Mouse (Mus musculus) heart, adult 2 months (tissue): ENCODE measurements at regions not wholly inside any gene's neighbourhood (a gene's known extent, or its start where the extent isn't known, plus 50 kb on each side); places are given as distances from the start of the nearest gene placed in this dataset.

Experiments
- DNase-seq, 2 experiments: peaks; one replicate each; pipeline ENCODE4 v3.0.0; 2021
- H3K27ac ChIP-seq: fragments of 200-600 bp; 2 replicates; pipeline ENCODE4 v1.8.1; 2022
- H3K27me3 ChIP-seq: fragments of 200-500 bp; 2 replicates; pipeline ENCODE4 v1.6.1; 2012; ENCODE audit warnings: mild to moderate bottlenecking, low read length, inconsistent platforms, mixed read lengths; ENCODE audit not compliant: control insufficient read depth, insufficient read depth
- H3K36me3 ChIP-seq: fragments of 200-500 bp; 2 replicates; pipeline ENCODE4 v1.6.1; 2012; ENCODE audit warnings: low read length, inconsistent platforms; ENCODE audit not compliant: control insufficient read depth, insufficient read depth
- H3K4me1 ChIP-seq: fragments of 200-500 bp; 2 replicates; pipeline ENCODE4 v1.6.1; 2011; ENCODE audit warnings: low read length; ENCODE audit not compliant: control insufficient read depth, insufficient read depth
- H3K4me3 ChIP-seq: fragments of 200-600 bp; 2 replicates; pipeline ENCODE4 v1.8.1; 2022
- H3K79me2 ChIP-seq: fragments of 200-500 bp; replicated peaks from 2 replicates; pipeline ENCODE4 v1.6.1; 2012; ENCODE audit warnings: mild to moderate bottlenecking, inconsistent platforms, low read length, moderate library complexity, mixed read lengths; ENCODE audit not compliant: control insufficient read depth, insufficient read depth
- H3K9ac ChIP-seq: fragments of 200-500 bp; 2 replicates; pipeline ENCODE4 v1.6.1; 2012; ENCODE audit warnings: low read depth, mild to moderate bottlenecking, control low read depth, inconsistent platforms, low read length, mixed read lengths
- CTCF ChIP-seq: fragments of 200-600 bp; IDR thresholded peaks from 2 replicates; pipeline ENCODE4 v1.8.1; 2022; ENCODE audit warnings: antibody characterized with exemption, mild to moderate bottlenecking, moderate library complexity
- EP300 ChIP-seq: fragments of 200-500 bp; IDR thresholded peaks from 2 replicates; pipeline ENCODE4 v1.6.1; 2011; ENCODE audit warnings: low read depth, low read length, control low read depth; ENCODE audit not compliant: insufficient read depth
- POLR2A ChIP-seq: fragments of 200-500 bp; IDR thresholded peaks from 2 replicates; pipeline ENCODE4 v1.6.1; 2011; ENCODE audit warnings: mild to moderate bottlenecking, low read depth, low read length, control low read depth; ENCODE audit not compliant: insufficient read depth
- WGBS: fragments of 180-500 bp; shearing (Covaris S2); methylation state at CpG from one replicate; pipeline ENCODE4 v1.1.7; 2018; 5-methylcytosine and 5-hydroxymethylcytosine counted together
- intact Hi-C: fragments of 180-260 bp; cut with DNase I; formaldehyde crosslinking; loops from one replicate; pipeline ENCODE4 v1.15.1; 2025

GRCm38 (mm10) chr9:26635211-26635610 lies 98.3 kb upstream of the B3gat1 start:
- no peak overlapping the region for H3K9ac ChIP-seq
- no peaks in the 10 kb centered on the region for H3K4me1 ChIP-seq
- no peaks in the 10 kb centered on the region for H3K27me3 ChIP-seq
- H3K79me2 ChIP-seq, result no peaks in the 10 kb centered on the region
- DNase-seq, result no peak
- H3K27ac ChIP-seq, result no peak overlapping the region
- TF ChIP-seq POLR2A (no peak), CTCF (no peak), EP300 (no peak)
- H3K36me3 ChIP-seq, result no peaks in the 10 kb centered on the region
- intact Hi-C loops, result no loop called here
- H3K4me3 ChIP-seq, result no peak overlapping the region

- no peak for DNase-seq
- TF ChIP-seq CTCF, result no peak
- Histone ChIP-seq H3K36me3 (no peaks in the 10 kb centered on the region), H3K27me3 (no peaks in the 10 kb centered on the region), H3K27ac (no peak overlapping the region), H3K4me3 (no peak overlapping the region), H3K9ac (no peak overlapping the region), H3K4me1 (no peaks in the 10 kb centered on the region), H3K79me2 (no peaks in the 10 kb centered on the region)
- 65% methylated on average over 2 of the region's 2 CpGs for WGBS
- intact Hi-C loops, result no loop called here
These were observed 94.9 kb upstream of the B3gat1 start for GRCm38 (mm10) chr9:26638586-26638985.

- Histone ChIP-seq H3K27ac (no peak overlapping the region), H3K36me3 (no peaks in the 10 kb centered on the region), H3K4me3 (no peak overlapping the region), H3K79me2 (no peaks in the 10 kb centered on the region), H3K27me3 (no peaks in the 10 kb centered on the region), H3K4me1 (no peaks in the 10 kb centered on the region), H3K9ac (no peak overlapping the region)
- intact Hi-C loops, result no loop called here
- no peak for DNase-seq
- WGBS, result 67% methylated on average over 2 of the region's 2 CpGs
- TF ChIP-seq EP300, result no peak
- TF ChIP-seq POLR2A, result no peak
These were observed 91.2 kb upstream of the B3gat1 start for GRCm38 (mm10) chr9:26642302-26642701.

DNA sequence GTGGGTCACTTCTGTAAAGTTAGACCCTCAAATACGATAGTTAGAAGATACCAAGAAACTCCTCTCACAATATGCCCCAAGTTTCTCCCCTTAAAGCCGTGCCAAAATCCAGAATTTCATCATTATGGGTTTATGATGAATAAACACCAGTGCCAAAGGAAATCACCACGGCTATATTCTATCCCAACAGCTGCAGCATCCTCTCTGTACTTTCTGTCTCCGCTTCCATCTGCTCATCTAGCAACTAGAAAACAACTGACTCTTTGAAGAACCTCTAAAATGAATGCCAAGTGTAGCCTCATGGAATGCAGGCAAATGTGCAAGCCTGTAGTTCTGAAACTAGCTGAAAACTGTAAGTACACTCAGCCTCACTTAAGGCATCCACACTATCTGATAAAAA lies 90.7 kb upstream of the B3gat1 start:
- Histone ChIP-seq H3K9ac (no peak overlapping the region), H3K4me3 (no peak overlapping the region), H3K79me2 (no peaks in the 10 kb centered on the region), H3K4me1 (no peaks in the 10 kb centered on the region), H3K36me3 (no peaks in the 10 kb centered on the region), H3K27ac (no peak overlapping the region), H3K27me3 (no peaks in the 10 kb centered on the region)
- TF ChIP-seq CTCF (no peak), EP300 (no peak), POLR2A (no peak)
- no peak for DNase-seq
- intact Hi-C loops, result no loop called here
- WGBS, result 70% methylated on average over 4 of the region's 4 CpGs

- 75% methylated on average over 7 of the region's 7 CpGs for WGBS
- H3K27ac ChIP-seq, result no peak overlapping the region
- H3K27me3 ChIP-seq, result no peaks in the 10 kb centered on the region
- TF ChIP-seq EP300 (no peak), CTCF (no peak), POLR2A (no peak)
- H3K79me2 ChIP-seq, result no peaks in the 10 kb centered on the region
- no peak overlapping the region for H3K4me3 ChIP-seq
- DNase-seq, result no peak
- H3K36me3 ChIP-seq, result no peaks in the 10 kb centered on the region
- H3K4me1 ChIP-seq, result no peaks in the 10 kb centered on the region
- intact Hi-C loops, result no loop called here
- no peak overlapping the region for H3K9ac ChIP-seq
These were observed 84.0 kb upstream of the B3gat1 start for GRCm38 (mm10) chr9:26649506-26649905.

- Histone ChIP-seq H3K4me3 (no peak overlapping the region), H3K36me3 (no peaks in the 10 kb centered on the region), H3K4me1 (no peaks in the 10 kb centered on the region), H3K79me2 (no peaks in the 10 kb centered on the region), H3K27me3 (no peaks in the 10 kb centered on the region), H3K9ac (no peak overlapping the region), H3K27ac (no peak overlapping the region)
- 50% methylated on average over 1 of the region's 1 CpGs for WGBS
- TF ChIP-seq POLR2A (no peak), EP300 (0 out of 2 replicates have a peak, but pooled peaks have one; percentile 57), CTCF (no peak)
- peak in 1 of 2 experiments; percentile 8 for DNase-seq
- intact Hi-C loops, result no loop called here
These were observed 80.6 kb upstream of the B3gat1 start for GRCm38 (mm10) chr9:26652920-26653319.

GRCm38 (mm10) chr9:26659366-26659765 lies 74.2 kb upstream of the B3gat1 start:
- TF ChIP-seq POLR2A (no peak), CTCF (no peak), EP300 (no peak)
- H3K36me3 ChIP-seq, result no peaks in the 10 kb centered on the region
- 40% methylated on average over 2 of the region's 2 CpGs for WGBS
- H3K79me2 ChIP-seq, result no peaks in the 10 kb centered on the region
- DNase-seq, result no peak
- no peak overlapping the region for H3K27ac ChIP-seq
- no peaks in the 10 kb centered on the region for H3K27me3 ChIP-seq
- intact Hi-C loops, result no loop called here
- no peaks in the 10 kb centered on the region for H3K4me1 ChIP-seq
- H3K4me3 ChIP-seq, result no peak overlapping the region
- H3K9ac ChIP-seq, result no peak overlapping the region
